Mouse (Mus musculus) skeletal muscle tissue, adult 2 months (tissue): ENCODE measurements around the gene Zfp882.
"Not testable (repeated sequence)": the region's sequence is repeated elsewhere in the genome, so short reads cannot be mapped to it uniquely, and the experiment has no call there.

Experiments
- DNase-seq: peaks from one replicate; pipeline ENCODE4 v3.0.0-alpha.2; 2012; ENCODE audit warnings: low read depth, low spot score

Zfp882 gene

GRCm38 (mm10) chr8:71952489-71952888 lies 44.1 kb downstream of the Zfp882 start:
- DNase-seq, result no peak

- DNase-seq, result not testable (repeated sequence)
Measured at GRCm38 (mm10) chr8:71952961-71953700, 44.7 kb downstream of the Zfp882 start.

DNA sequence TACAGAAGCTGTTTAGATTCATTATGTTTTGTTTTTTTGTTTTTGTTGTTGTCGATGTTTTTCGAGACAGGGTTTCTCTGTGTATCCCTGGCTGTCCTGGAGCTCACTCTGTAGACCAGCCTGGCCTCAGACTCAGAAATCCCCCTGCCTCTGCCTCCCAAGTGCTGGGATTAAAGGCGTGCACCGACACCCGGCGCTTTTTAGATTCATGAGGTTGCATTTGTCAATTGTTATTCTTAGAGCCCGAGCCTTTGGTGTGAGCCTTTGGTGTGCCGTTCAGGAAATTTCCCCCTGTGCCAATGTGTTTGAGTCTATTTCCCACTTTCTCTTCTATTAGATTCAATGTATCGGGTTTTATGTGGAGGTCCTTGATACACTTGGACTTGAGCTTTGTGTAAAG lies 46.3 kb downstream of the Zfp882 start:
- DNase-seq, result no peak

GRCm38 (mm10) chr8:71960483-71960882 lies 52.1 kb downstream of the Zfp882 start:
- DNase-seq, result no peak

DNA sequence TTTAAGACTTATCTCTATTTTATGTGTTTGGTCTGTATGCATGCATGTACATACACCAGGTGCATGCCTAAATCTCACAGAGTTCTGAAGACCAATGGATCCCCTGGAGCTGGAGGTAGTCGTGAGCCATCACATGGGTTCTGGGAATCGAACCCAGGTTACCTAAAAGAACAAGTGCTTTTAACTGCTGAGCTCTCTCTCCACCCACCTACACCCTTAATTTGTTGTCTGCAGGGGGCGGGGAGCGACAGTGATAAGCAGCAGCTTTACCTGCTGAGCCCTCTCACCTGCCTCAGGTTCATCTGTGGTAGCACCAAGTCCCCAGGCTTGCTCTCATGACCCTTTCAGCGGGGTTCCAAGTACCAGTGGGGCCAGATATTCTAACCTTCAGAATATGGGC lies 53.4 kb downstream of the Zfp882 start:
- DNase-seq, result no peak

DNA sequence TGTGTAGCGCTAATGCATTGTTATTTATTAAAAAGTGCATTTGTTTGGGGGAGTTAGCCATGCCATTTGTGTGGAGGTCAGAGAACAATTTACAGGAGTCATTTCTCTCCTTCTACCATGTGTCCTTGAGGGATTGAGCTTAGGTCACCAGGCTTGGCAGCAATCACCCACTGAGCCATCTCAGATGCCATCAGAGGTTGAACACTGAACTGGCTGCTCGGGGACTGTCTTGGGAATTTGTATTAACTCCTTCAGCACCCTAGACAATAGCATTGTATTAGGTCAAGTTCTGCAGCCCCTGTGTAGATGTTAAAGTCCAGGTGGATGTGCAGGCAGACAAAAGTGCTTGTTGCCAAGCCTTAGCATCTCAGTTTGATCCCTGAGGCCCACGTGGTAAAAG lies 55.6 kb downstream of the Zfp882 start:
- no peak for DNase-seq

- DNase-seq, result no peak
Measured at GRCm38 (mm10) chr8:71965166-71965565, 56.8 kb downstream of the Zfp882 start.
